ENCODE assay signal across 20 mouse cellular contexts in genomic region chr1:105954047-105954446, GRCm38 (mm10). TPM values are rescaled to one million over a fixed set of nuclear protein-coding genes. Genes with fewer than 3 reads are reported as not detected.
DNase-seq lines count a peak whose midpoint lies in the region; ATAC-seq and TF ChIP-seq lines count a peak whose summit lies in the region.
"Had no signal": no experiment of that assay in that cellular context is flagged by ENCODE, and none has a peak within 500 bp of the region (broad histone marks: within the 10 kb centered on the region; RNA-seq: fewer than 3 reads in every experiment).

No protein-coding gene starts in this region.

- H3K9ac ChIP-seq in liver, adult 2 months (ENCODE audit: low read depth, low read length), result no peak overlapping the region
- no peak overlapping the region for H3K9ac ChIP-seq in liver, embryonic 11.5 days (ENCODE audit: low read depth, low read length)
- H3K9ac ChIP-seq in liver, embryonic 15.5 days, result no peak overlapping the region
- no peak overlapping the region for H3K9ac ChIP-seq in forebrain, embryonic 14.5 days (ENCODE audit: low read length)
- H3K9ac ChIP-seq: forebrain, embryonic 13.5 days; forebrain, postnatal 0 days; hindbrain, embryonic 12.5 days; hindbrain, embryonic 15.5 days had no signal

- DNase-seq in liver, adult 2 months (ENCODE audit: extremely low read depth, low read depth, low spot score), result peak; percentile 98
- DNase-seq in liver, embryonic 11.5 days (ENCODE audit: low spot score), result no peak
- peak; percentile 43 for DNase-seq in 3T3-L1 (ENCODE audit: low read depth, low spot score)
- DNase-seq in forebrain, embryonic 14.5 days (ENCODE audit: low spot score), result no peak
- no peak for DNase-seq in lung, postnatal 25 days (ENCODE audit: low spot score)
- DNase-seq: adrenal gland, adult 8-10 months; adrenal gland, postnatal 25 days; cerebellum, adult 11-12 months; cerebellum, adult 8-10 months; cerebellum, postnatal 14 days; forebrain, postnatal 0 days; gastrocnemius, adult 2 months; gastrocnemius, postnatal 14 days had no signal

- no peak overlapping the region for H3K4me2 ChIP-seq in liver, embryonic 11.5 days
- H3K4me2 ChIP-seq in liver, embryonic 15.5 days, result no peak overlapping the region
- no peak overlapping the region for H3K4me2 ChIP-seq in forebrain, embryonic 14.5 days (ENCODE audit: low read length)
- H3K4me2 ChIP-seq: forebrain, embryonic 13.5 days; heart, embryonic 11.5 days; hindbrain, embryonic 12.5 days; hindbrain, embryonic 15.5 days had no signal

- H3K36me3 ChIP-seq in liver, adult 2 months (ENCODE audit: control insufficient read depth, insufficient read depth, low read length), result no peaks in the 10 kb centered on the region
- H3K36me3 ChIP-seq in liver, embryonic 11.5 days (ENCODE audit: control insufficient read depth, insufficient read depth, low read length), result no peaks in the 10 kb centered on the region
- no peaks in the 10 kb centered on the region for H3K36me3 ChIP-seq in liver, embryonic 15.5 days (replicated peaks)
- H3K36me3 ChIP-seq in forebrain, embryonic 14.5 days (ENCODE audit: control insufficient read depth, insufficient read depth, low read length), result no peaks in the 10 kb centered on the region
- H3K36me3 ChIP-seq: forebrain, embryonic 10.5 days; hindbrain, embryonic 12.5 days; hindbrain, embryonic 15.5 days had no signal

- H3K9me3 ChIP-seq in liver, embryonic 11.5 days (ENCODE audit: control insufficient read depth, low read length), result no peaks in the 10 kb centered on the region
- no peaks in the 10 kb centered on the region for H3K9me3 ChIP-seq in liver, embryonic 15.5 days (replicated peaks)
- H3K9me3 ChIP-seq in forebrain, embryonic 14.5 days (replicated peaks; ENCODE audit: control insufficient read depth, low read length), result no peaks in the 10 kb centered on the region
- H3K9me3 ChIP-seq: forebrain, embryonic 10.5 days; hindbrain, embryonic 12.5 days had no signal

- H3K27me3 ChIP-seq in liver, adult 2 months (ENCODE audit: control insufficient read depth, insufficient read depth, low read length), result no peaks in the 10 kb centered on the region
- no peaks in the 10 kb centered on the region for H3K27me3 ChIP-seq in liver, embryonic 11.5 days (replicated peaks; ENCODE audit: control insufficient read depth, insufficient read depth, low read length)
- H3K27me3 ChIP-seq in liver, embryonic 15.5 days, result no peaks in the 10 kb centered on the region
- no peaks in the 10 kb centered on the region for H3K27me3 ChIP-seq in forebrain, embryonic 14.5 days (replicated peaks; ENCODE audit: control insufficient read depth, insufficient read depth, low read length)
- H3K27me3 ChIP-seq: forebrain, embryonic 13.5 days; hindbrain, embryonic 12.5 days; hindbrain, embryonic 15.5 days had no signal

- H3K4me3 ChIP-seq in liver, adult 2 months (ENCODE audit: insufficient read depth, low read depth, low read length), result no peak overlapping the region
- H3K4me3 ChIP-seq in liver, embryonic 11.5 days (ENCODE audit: low read depth, low read length), result no peak overlapping the region
- no peak overlapping the region for H3K4me3 ChIP-seq in liver, embryonic 15.5 days (replicated peaks)
- H3K4me3 ChIP-seq in forebrain, embryonic 14.5 days (ENCODE audit: low read depth, low read length), result no peak overlapping the region
- H3K4me3 ChIP-seq: forebrain, embryonic 10.5 days; forebrain, embryonic 13.5 days; gastrocnemius, adult 2 months; hindbrain, embryonic 12.5 days; hindbrain, embryonic 15.5 days had no signal

- peaks cover 4% of the 10 kb centered on the region; the same call in 1 of the 2 replicates for H3K4me1 ChIP-seq in liver, adult 2 months (ENCODE audit: control insufficient read depth, insufficient read depth, low read length)
- no peaks in the 10 kb centered on the region for H3K4me1 ChIP-seq in liver, embryonic 11.5 days (replicated peaks; ENCODE audit: control insufficient read depth, insufficient read depth, low read length)
- no peaks in the 10 kb centered on the region for H3K4me1 ChIP-seq in liver, embryonic 15.5 days (replicated peaks)
- H3K4me1 ChIP-seq in forebrain, embryonic 14.5 days (ENCODE audit: control insufficient read depth, insufficient read depth, low read length), result no peaks in the 10 kb centered on the region
- H3K4me1 ChIP-seq: forebrain, embryonic 10.5 days; forebrain, embryonic 13.5 days; hindbrain, embryonic 12.5 days; hindbrain, embryonic 15.5 days had no signal

- peak overlapping the region; percentile 73 for H3K27ac ChIP-seq in liver, adult 2 months (replicated peaks; ENCODE audit: insufficient read depth, low read depth, low read length)
- no peak overlapping the region for H3K27ac ChIP-seq in liver, embryonic 11.5 days (ENCODE audit: low read depth, low read length)
- H3K27ac ChIP-seq in liver, embryonic 15.5 days (replicated peaks), result no peak overlapping the region
- H3K27ac ChIP-seq in forebrain, embryonic 14.5 days (ENCODE audit: low read depth, low read length), result no peak overlapping the region
- H3K27ac ChIP-seq: forebrain, embryonic 10.5 days; forebrain, embryonic 13.5 days; gastrocnemius, adult 2 months; hindbrain, embryonic 12.5 days; hindbrain, embryonic 15.5 days had no signal

- ATAC-seq in liver, embryonic 11.5 days (replicated peaks; ENCODE audit: low FRiP score), result no peak
- peak; percentile 40; the same call in 1 of the 2 replicates for ATAC-seq in liver, embryonic 15.5 days (ENCODE audit: insufficient read depth)
- no peak for ATAC-seq in forebrain, embryonic 14.5 days
- ATAC-seq: activated CD4-positive, CD25-positive, alpha-beta regulatory T cell, adult 4 months; forebrain, embryonic 13.5 days; forebrain, postnatal 0 days had no signal

- TF ChIP-seq POLR2A in liver, adult 2 months (IDR thresholded peaks at IDR 0.05; ENCODE audit: extremely low read depth, insufficient read depth, low read length), result no peak

- no peaks in the 10 kb centered on the region for H3K79me2 ChIP-seq in liver, adult 2 months (ENCODE audit: control insufficient read depth, insufficient read depth, low read length)

- no peak for TF ChIP-seq CTCF in liver, adult 2 months (IDR thresholded peaks at IDR 0.05; ENCODE audit: low read depth, low read length)

RNA-seq across cellular contexts. Expression of gene Zcchc2, which starts 36.2 kb away (rescaled TPM):
- 12.2 and 16.2 TPM in 2 replicates for total RNA-seq in liver, adult 2 months (2014; rRNA removed)
- 12.6 and 15.3 TPM in 2 replicates for polyA plus RNA-seq in liver, adult 2 months (2012; rRNA removed)
- polyA plus RNA-seq in liver, embryonic 11.5 days (2014; fragmentation: Nextera tagmentation; extraction: Ambion mirVana), result 3.4 and 3.9 TPM in 2 replicates
- polyA plus RNA-seq in liver, embryonic 15.5 days (2015; fragmentation: Nextera tagmentation; extraction: Ambion mirVana), result 1.0 and 1.2 TPM in 2 replicates
- polyA plus RNA-seq in forebrain, embryonic 14.5 days (2014; fragmentation: Nextera tagmentation; extraction: Ambion mirVana), result 1.6 and 1.7 TPM in 2 replicates

Comparison
In these comparisons a context has a peak if more than half of its experiments do, and no peak if none do; other contexts are left out.
1. DNase-seq: peak in liver, adult 2 months (single experiment) and 3T3-L1 (single experiment); none in liver, embryonic 11.5 days (single experiment), forebrain, embryonic 14.5 days (single experiment) and lung, postnatal 25 days (single experiment).